Mouse (Mus musculus): ENCODE measurements around the gene Gm21679. TPM values are rescaled to one million over a fixed set of nuclear protein-coding genes. Genes with fewer than 3 reads are reported as not detected.
"Not testable (repeated sequence)": the region's sequence is repeated elsewhere in the genome, so short reads cannot be mapped to it uniquely, and the experiment has no call there.

Gene Gm21679
- not detected in 2 replicates for polyA plus RNA-seq (2015; fragmentation: Nextera tagmentation; extraction: Ambion mirVana)

- not testable (repeated sequence) for H3K9me3 ChIP-seq (ENCODE audit: control insufficient read depth, low read length); H3K36me3 ChIP-seq (ENCODE audit: control insufficient read depth, insufficient read depth, low read length); ATAC-seq; H3K4me2 ChIP-seq (ENCODE audit: low read length); H3K27me3 ChIP-seq (replicated peaks; ENCODE audit: control insufficient read depth, insufficient read depth, low read length); H3K27ac ChIP-seq (ENCODE audit: low read depth, low read length); H3K9ac ChIP-seq (ENCODE audit: low read depth, low read length); H3K4me1 ChIP-seq (ENCODE audit: control insufficient read depth, insufficient read depth, low read depth, low read length); H3K4me3 ChIP-seq (ENCODE audit: low read length)
- no CpG with 5 or more reads among the region's 3 CpGs for WGBS
Observed at GRCm38 (mm10) chrY:29683270-29683669, at the start of gene Gm21679. Gene Gm21679 (minus strand): TSS chrY:29683370.
